Mouse (Mus musculus) adrenal gland (tissue): ENCODE measurements at regions not wholly inside any gene's neighbourhood (a gene's known extent, or its start where the extent isn't known, plus 50 kb on each side); places are given as distances from the start of the nearest gene placed in this dataset.
"Not testable (repeated sequence)": the region's sequence is repeated elsewhere in the genome, so short reads cannot be mapped to it uniquely, and the experiment has no call there.

Experiments
- intact Hi-C: fragments of 180-260 bp; cut with DNase I; formaldehyde crosslinking; loops from one replicate; pipeline ENCODE4 v1.15.1; 2025

DNA sequence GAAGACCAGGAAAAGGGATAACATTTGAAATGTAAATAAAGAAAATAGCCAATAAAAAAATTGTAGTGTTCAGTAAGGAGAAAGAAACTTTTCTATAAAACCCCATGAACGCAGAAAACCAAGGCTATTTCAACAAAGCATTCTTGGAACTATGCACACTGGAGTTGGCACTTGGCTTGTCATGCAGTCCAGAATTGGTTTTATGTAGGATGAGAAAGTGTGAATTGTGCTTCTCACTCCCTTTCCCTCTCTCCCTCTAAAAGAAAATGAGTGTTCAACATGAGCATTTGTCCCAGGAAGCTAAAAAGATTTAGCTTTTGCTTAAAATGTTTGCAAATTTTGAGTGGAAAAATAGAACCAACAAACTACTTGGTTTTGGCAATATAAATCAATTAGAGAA, 841.6 kb upstream of the Adam24 start:
- intact Hi-C loops = no loop called here

DNA sequence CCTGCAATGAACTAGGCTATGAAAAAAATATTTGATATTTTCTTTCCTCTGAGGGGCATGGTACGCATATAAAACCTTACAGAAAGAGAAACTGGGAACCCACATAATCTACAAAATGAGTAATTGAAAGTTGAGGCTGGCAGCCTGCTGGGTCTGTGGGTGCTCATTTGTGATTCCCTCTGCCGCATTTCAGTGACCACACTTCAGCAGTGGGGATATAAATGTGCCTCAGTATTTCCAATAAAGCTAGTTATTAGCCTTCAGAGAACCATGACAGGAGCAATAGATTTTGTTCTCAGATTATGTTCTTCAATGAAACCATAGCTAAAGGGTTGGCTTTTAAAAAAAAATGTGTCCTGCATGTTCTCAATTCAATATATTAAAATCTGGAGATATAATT, 828.0 kb upstream of the Adam24 start:
- intact Hi-C loops = no loop called here

DNA sequence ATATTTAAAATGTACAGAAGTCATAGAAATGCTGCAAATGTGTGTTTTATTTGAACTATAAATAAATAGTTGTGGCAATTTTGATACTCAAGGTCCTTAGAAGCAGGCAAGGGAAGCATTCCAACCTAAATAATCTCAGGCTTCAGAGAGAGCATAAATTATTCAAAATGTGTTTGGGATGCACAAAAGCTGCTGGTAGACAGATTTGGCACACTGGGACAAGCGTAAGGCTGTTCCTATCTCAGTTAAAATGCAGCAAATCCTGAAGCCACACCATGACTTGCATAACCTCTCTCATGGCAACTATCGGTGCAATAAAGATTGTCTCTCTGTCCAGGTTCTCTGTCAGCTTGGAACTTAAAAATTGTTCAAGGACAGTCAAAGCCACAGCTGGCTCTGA, 812.3 kb upstream of the Adam24 start:
- intact Hi-C loops = no loop called here

DNA sequence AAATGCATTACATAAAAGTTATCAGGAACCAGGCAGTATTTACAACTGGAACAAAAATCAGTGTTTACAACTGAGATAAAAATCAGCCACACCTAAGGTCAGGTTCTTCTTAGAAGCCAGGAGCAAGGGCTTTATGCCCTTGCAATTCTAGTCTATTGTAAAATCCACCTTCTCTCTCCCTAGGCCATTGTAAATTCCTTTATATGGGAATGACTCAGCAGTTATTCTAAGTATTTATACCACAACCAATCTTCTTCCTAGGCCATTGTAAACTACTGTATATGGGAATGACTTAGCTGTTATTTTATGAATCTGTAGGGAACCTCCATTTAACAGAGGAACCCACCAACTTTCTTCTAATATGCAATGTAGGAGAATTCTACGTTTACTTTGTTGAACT, 772.6 kb upstream of the Adam24 start:
- intact Hi-C loops = no loop called here

DNA sequence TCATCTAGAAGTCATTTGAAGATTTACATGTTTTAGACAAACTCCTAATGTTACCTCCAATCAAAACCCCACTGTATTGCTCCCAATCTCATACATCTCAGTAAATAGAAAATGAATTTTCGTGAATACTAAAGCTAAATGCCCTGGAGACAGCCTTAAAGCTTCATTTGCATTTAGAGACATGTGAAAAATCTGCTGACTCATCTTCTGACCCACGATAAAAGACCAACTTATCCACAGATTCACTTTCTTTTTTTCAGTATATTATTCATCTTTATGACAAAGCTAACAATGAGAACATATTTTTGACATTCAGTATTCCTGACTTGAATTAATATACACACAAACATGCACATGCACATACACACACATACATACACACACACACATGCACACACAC, 762.0 kb upstream of the Adam24 start:
- intact Hi-C loops = no loop called here

DNA sequence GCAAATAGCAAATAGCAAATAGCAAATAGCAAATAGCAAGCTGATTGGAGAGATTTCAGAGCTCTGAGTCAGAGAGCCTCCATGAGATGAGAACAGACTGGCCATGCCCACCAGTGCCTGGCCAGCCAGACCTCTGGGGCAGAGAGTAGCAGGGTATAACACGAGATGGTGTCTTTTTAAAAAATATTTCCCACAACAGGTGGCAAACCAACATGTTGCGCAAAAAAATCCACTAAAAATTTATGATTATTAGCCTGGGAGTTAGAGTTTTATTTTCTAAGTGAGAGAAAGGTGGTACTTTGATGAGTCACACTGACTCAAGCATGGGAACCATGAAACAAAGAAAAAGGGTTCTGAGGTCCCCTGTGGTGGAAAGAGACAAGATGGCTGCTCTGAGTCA, 753.5 kb upstream of the Adam24 start:
- intact Hi-C loops = no loop called here

DNA sequence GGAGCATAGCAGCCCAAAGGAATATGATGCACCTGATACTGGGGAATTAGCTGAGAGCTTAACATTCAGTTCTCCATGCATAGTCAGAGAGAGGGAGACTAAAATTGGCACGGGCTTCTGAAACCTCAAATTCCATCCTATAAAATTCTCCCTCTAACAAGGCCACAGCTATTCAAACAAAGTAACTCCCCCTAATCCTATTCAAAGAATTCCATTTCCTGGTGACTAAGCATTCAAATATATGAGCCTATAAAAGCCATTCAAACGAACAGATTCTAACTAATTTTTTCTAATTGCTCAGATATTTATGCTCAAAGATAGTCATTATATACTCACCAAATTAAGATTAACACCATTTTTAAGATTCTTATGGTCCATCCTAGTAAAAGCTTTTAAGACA, 751.1 kb upstream of the Adam24 start:
- intact Hi-C loops = no loop called here

DNA sequence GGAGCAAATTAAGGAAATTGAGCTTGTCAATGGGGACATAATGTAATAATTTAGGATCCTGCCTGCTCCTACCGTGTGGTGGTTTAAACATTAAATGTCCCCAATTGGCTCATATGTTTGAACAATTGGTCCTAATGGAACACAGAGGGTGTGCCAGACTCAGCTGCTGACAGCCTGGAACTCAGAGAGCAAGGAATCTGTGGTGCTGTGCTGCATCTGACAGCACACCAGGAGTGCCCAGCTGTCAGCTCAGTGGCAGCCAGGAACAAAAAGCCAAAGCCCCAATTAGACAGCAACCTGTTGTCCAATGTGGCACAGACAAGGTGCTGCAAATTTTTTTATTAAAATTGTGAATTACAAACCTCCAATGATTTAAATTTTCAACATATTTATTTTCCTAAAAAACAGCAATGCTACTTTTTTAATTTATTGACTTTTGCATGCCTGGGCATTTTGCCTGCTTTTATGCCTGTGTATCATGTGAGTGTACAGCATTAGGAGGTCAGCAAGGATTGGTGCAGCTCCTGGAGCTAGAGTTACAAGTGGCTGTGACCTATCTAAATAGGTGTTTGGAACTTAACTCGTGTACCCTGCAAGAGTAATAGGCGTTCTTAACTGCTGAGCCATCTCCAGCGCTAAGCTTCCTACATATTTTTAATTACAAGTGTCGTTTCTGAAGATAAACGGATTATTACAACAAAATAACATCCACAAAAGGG, 724.5 kb upstream of the Adam24 start:
- intact Hi-C loops = no loop called here

DNA sequence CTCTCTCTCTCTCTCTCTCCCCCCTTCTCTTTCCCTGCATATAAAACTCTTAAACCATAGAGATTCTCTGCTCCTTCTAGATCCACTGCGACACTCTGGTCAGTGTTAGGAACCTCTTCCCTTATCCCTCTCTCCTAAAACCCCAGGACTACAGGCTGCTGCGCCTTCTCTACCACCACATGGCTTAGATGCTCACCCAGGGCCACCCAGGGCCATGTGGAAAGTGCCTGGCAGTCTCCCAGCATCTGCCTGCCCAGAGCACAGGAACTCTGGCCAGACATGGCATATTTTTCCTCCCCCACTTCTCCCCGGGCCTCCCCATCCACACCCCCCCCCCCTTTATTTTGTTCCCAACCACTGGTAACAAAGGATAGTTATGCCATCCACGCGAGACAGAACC, 720.4 kb upstream of the Adam24 start:
- intact Hi-C loops = no loop called here

DNA sequence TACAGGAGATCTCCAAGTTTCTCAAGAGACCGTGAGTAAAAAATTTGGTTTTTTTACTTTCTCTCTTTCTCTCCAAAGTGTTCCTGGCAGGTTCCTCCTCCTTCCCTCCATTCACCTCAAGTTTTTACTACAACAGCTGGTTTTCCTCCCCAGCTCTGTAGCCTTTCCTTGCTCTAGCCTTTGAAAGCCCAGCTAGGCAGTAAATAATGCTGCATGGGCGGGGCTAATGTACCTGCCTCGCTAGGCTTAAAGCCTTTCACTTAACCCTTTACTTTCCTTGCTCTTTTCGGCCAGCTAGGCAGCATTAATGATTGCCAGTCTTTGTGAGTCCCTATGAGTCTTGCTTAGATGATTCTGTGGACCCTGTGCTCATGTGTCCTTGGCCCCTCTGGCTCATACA, 720.0 kb upstream of the Adam24 start:
- intact Hi-C loops = no loop called here

DNA sequence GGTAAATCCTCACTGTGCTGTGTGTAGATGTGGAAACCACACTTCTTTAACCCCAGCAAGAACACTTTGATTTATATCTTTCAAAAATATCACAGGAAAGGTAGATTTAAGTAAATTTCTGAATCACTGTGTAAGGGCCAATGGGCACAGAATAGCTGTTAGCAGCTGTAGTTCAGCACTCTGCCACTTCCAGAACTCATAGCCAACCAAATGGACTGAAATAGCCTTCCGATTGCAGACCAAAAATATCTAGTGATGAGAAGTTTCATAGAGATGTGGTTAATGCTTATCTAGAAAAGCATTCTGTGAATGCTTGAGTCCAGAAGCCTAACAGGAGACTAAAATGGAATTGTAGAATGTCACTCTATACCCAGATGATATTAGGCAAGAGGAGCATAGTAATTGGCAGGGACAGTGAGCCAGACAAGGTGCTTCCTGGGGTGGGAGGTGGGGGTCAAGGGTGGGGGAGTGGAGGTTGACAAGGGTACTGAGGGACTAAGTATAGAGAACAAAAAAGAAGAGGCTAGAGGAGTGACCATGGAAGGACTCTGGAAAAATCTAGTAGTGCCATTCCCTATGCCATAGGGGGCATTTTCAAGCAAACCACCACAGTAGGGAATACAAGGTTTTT, 669.6 kb upstream of the Adam24 start:
- intact Hi-C loops = no loop called here

DNA sequence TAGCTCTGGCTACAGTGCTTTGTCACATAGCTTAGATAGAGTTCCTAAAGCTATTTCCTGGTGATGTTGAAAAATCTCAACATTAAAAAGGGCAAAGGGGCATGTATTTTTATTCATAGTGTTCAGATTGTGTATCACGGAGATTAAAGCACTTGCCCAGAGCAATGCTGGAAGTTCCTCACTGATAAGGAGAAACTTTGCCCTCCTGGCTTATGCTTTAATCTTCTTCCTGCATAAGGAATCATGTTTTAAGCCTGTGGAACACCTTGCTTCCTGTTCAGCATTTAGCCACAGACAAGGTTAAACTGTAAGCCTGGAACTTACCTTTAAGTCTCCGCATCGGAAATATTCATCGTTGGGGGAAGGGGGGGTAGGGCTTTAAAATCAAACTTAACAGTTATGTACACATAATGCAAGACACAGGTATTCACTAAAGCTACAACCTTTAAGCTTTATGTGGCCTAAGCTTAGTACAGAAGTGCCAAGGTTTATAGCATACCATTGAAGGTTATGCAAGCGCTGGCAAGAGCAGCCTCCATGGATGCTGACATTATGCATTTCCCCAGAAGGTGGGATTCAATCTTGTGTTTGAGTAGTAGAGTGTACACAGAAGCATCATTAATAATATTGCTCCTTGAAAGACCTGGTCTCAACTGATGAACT, 655.5 kb upstream of the Adam24 start:
- intact Hi-C loops = no loop called here

DNA sequence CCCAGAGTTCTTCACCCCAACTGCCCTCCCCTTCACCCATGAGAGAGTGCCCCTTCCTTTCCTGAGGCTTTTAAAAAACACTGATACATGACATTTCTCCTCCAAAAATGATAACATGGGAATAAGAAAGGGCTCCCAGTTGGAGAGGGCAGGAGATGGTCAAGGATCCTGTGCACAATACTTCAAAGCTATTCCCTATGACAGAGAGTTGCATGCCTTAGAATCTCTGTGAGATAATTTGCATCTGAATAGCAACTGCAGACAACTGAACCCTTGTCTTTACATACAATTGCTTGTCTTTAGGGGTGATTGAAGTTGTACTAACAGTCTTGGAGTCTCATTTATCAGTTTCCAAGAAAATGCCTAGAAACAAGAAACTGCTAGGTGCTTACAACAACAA, 610.7 kb upstream of the Adam24 start:
- intact Hi-C loops = no loop called here

DNA sequence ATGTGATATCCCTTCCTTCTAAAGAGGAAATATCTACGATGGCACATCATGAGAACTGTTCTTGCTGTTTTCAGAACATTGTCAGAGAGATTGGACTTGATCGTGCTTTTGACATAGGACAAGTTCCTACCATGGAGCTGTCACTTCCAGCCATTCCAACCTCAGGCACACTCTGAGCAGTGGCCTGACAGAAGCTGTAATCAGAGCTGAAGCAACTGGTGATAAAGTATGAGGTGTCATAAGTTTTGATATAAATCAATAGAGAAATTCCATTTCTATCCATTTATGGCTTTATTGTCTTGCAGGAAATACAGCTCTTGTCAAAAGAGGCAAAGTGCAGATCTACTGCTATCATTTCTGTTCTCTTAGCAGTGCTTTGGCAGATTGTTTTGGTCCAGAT, 603.7 kb upstream of the Adam24 start:
- intact Hi-C loops = no loop called here

DNA sequence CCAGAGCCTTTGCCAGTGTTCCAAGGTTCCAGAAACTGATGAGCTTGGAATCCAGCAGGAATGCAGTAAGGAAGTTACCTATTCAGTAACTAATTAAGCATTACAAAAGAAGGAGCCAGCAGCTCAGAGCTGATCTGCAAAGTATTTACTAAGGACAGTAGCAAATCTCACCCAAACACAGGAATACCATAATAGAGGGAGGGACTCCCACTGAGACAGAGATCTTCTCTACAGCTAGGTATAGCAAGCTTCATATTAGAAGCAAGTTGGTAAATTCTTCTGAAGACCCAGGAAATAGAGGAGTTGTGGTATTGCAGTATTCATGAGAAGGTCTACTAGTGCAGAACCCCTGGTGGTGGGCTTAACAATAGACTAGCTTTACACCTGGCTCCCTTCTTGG, 593.9 kb upstream of the Adam24 start:
- intact Hi-C loops = not testable (repeated sequence)

DNA sequence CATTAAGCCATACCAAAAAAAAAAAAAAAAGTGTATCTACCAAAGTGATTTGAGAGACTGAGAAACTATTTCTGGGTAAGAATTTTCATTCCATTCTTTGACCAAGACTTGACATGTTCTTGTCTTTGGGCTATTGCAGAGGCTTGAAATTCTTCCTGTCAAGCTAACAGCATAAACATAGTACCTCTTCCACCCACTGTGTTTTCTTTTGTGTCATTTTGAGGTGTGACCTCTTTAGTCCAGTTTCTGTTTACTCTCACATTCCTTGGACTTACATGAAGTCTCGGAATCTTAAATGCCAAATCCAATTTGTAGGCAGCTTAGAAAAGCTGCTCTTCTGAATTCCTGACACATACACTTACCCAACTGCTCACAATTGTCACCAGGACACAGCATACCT, 590.7 kb upstream of the Adam24 start:
- intact Hi-C loops = no loop called here

DNA sequence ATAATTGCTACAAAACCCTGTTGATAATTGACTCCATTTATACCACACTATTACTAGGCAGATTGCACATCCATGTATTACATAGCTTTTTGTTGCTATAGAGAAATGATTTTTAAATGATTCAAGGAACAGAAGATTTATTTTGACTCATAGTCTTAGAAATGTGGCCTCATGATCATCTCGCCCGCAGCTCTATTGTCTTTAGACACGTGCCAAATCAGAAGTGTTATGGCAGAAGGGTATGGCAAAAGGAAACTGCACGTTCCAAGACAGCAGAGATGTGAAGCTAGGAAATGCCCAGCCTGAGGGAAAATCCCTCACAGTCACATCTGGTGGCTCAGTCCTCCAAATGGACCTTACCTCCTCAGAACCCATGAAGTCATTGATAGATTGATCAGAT, 585.5 kb upstream of the Adam24 start:
- intact Hi-C loops = no loop called here

DNA sequence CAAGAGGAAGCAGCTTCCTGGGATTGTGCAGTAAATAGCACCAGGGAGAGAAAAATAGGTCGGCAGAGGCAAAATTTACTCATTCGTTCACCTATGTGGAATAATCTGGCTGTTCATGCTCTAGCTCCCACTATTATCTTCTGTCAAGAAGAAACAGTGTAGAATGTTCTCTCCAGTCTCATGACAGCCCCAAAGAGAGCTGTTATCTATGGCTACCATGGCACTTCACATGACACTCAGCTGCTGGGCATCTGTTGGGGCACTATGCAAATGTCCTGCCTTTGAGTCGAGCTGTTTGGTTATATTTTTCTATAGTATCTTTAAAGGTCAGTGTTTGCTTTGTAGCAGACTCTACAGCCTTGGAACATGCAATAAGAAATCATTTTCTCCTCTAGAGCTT, 550.5 kb upstream of the Adam24 start:
- intact Hi-C loops = no loop called here

DNA sequence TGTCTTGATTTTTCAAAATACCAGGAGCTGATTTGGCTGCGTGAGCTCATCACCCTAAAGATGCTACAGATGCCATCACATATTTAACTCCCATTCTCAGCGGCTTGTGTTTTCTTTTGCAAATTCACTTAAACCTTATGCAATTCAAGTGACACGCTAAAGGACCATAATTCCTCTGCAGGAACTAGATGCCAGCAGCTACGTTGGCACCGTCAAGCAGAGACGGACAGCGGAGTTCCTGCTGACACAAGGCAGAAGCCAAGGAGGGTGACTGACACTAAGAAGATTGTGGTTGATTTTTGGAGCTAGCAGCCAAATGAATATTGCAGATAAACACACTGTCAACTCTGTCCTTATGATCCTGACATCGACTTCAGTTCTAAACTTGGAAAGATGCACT, 547.7 kb upstream of the Adam24 start:
- intact Hi-C loops = no loop called here

DNA sequence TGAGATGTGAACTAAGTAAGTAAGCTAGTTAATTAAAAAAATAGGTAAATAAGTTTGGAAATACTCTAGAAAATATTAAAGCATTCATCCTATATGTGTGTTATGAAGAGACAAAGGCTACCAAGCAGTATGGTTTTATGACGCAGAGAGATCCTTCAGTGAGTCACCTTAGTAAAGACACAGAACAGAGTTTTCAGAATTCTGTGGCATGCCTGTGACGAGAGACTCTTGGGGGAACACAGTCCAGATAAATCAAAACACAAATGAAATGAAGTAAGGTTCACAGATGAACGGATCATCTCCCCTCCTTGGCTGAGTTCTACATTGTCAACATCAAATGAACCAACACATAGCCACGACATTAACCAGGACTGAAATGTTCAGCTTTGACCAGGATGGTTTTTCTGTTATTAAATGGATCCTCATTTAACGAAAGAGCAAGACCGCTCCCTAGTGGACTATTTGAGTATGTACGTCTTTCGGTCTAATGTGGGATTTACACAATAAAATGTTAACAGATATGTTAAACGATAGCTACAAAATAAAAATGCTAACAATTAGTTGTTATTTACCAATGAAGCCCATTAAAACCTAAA, 542.1 kb upstream of the Adam24 start:
- intact Hi-C loops = no loop called here

DNA sequence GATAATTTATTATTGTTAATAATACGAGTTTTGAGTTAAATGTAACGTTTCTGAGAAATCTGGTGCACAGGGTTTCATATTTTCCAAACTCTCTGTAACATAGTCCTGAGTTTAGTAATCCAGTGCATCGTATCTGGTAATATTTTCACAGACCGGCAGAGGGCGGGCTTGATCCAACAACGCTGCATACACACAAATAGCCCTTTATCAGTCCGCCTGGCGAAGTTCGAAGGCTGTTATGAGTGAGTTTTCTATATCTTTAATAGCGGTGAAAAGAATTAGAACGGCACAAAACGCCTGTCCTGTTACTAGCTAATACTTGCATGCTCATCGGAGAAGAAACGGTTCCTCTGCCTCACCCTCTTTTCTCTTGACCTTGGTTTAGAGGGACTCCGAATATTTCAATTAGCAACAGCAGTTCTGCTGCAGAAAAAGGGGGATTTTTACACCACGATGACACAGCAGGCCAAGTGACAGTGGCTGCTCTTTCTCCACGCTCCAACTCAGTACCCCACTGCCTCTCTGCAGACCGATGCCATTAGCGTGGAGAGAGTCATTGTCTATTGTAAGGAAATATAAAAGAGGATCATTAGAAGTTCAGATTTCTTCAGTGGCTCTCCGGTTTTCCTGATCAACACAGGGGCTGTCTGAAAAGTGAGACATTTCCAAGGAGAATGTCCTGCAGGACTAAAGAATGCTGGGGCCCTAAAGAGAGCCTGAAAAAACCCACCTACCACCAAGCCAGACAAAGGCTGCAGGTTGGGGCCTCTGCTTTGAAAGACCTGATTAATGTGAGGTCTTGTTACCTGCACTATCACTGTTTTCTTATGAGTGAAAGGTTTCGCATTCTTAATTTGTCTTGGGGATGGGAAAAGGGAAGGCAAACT, 523.7 kb upstream of the Adam24 start:
- intact Hi-C loops = loop anchor here (5.0 to 10.0 kb wide), 3 partner anchors 234 to 346 kb away; no protein-coding TSS in a partner anchor
